Comparison of ENCODE assay signal across 8 mouse cellular contexts in genomic region chr5:113735023-113735344, GRCm38 (mm10). TPM values are rescaled to one million over a fixed set of nuclear protein-coding genes. Genes with fewer than 3 reads are reported as not detected.
A peak's percentile ranks its signal among the peaks of the same experiment; 100 is the strongest.
DNase-seq lines count a peak whose midpoint lies in the region; ATAC-seq and TF ChIP-seq lines count a peak whose summit lies in the region.

No protein-coding gene starts in this region.

- WGBS in lung, adult 2 months, result 13% methylated on average over 7 of the region's 7 CpGs
- 32% methylated on average over 7 of the region's 7 CpGs for WGBS in limb, embryonic 13.5 days
- 32% methylated on average over 7 of the region's 7 CpGs for WGBS in neural tube, embryonic 13.5 days

- H3K36me3 ChIP-seq in limb, embryonic 13.5 days, result peaks cover 28% of the 10 kb centered on the region
- H3K36me3 ChIP-seq in neural tube, embryonic 13.5 days, result peaks cover 23% of the 10 kb centered on the region

- DNase-seq in lung, adult 2 months, result no peak
- no peak for DNase-seq in lung, postnatal 36 days
- no peak for DNase-seq in right cerebral cortex, adult 2 months (ENCODE audit: low spot score in 2 of 2)
- no peak for DNase-seq in MN1 (ENCODE audit: low spot score)
- no peak for DNase-seq in layer of hippocampus, adult 18-20 months (ENCODE audit: low spot score in 2 of 2)

- H3K9ac ChIP-seq in limb, embryonic 13.5 days, result peak overlapping the region; percentile 56
- peak overlapping the region; percentile 70 for H3K9ac ChIP-seq in neural tube, embryonic 13.5 days

- ATAC-seq in limb, embryonic 13.5 days (ENCODE audit: low FRiP score, low read depth), result no peak
- peak; percentile 51 for ATAC-seq in neural tube, embryonic 13.5 days (ENCODE audit: low read depth)

- no peak for TF ChIP-seq CTCF in lung, adult 2 months (IDR thresholded peaks at IDR 0.05; ENCODE audit: insufficient read depth, low read length)
- no peak for TF ChIP-seq CTCF in embryonic fibroblast, embryonic 13.5 days (IDR thresholded peaks at IDR 0.05; ENCODE audit: borderline replicate concordance, insufficient read depth, low read length)

- H3K4me2 ChIP-seq in limb, embryonic 13.5 days (replicated peaks), result peak overlapping the region; percentile 66
- peak overlapping the region; percentile 80 for H3K4me2 ChIP-seq in neural tube, embryonic 13.5 days

- no peaks in the 10 kb centered on the region for H3K9me3 ChIP-seq in limb, embryonic 13.5 days
- H3K9me3 ChIP-seq in neural tube, embryonic 13.5 days, result no peaks in the 10 kb centered on the region

- no peak for TF ChIP-seq POLR2A in lung, adult 2 months (IDR thresholded peaks at IDR 0.05; ENCODE audit: borderline replicate concordance, extremely low read depth, low read depth, low read length)
- no peak for TF ChIP-seq POLR2A in embryonic fibroblast, embryonic 13.5 days (IDR thresholded peaks at IDR 0.05; ENCODE audit: low read depth, low read length)

- H3K4me3 ChIP-seq in lung, adult 2 months (replicated peaks; ENCODE audit: extremely low read depth, low read depth, low read length), result peak overlapping the region; percentile 73
- H3K4me3 ChIP-seq in embryonic fibroblast, embryonic 13.5 days (ENCODE audit: insufficient read depth, low read length), result peak overlapping the region; percentile 29
- peak overlapping the region; percentile 59 for H3K4me3 ChIP-seq in limb, embryonic 13.5 days
- H3K4me3 ChIP-seq in neural tube, embryonic 13.5 days, result peak overlapping the region; percentile 64

- peaks cover 6% of the 10 kb centered on the region for H3K4me1 ChIP-seq in lung, adult 2 months (ENCODE audit: control insufficient read depth, insufficient read depth, low read length)
- peaks cover 4% of the 10 kb centered on the region for H3K4me1 ChIP-seq in embryonic fibroblast, embryonic 13.5 days (ENCODE audit: control insufficient read depth, insufficient read depth, low read length)
- H3K4me1 ChIP-seq in limb, embryonic 13.5 days, result peaks cover 24% of the 10 kb centered on the region
- H3K4me1 ChIP-seq in neural tube, embryonic 13.5 days (replicated peaks), result peaks cover 33% of the 10 kb centered on the region

- no peaks in the 10 kb centered on the region for H3K27me3 ChIP-seq in limb, embryonic 13.5 days
- no peaks in the 10 kb centered on the region for H3K27me3 ChIP-seq in neural tube, embryonic 13.5 days

- peak overlapping the region; percentile 54 for H3K27ac ChIP-seq in embryonic fibroblast, embryonic 13.5 days (ENCODE audit: insufficient read depth, low read length)
- peak overlapping the region; percentile 89 for H3K27ac ChIP-seq in limb, embryonic 13.5 days
- peak overlapping the region; percentile 96 for H3K27ac ChIP-seq in neural tube, embryonic 13.5 days (replicated peaks)

RNA-seq across cellular contexts. Expression of gene Ficd, which starts 0.6 kb away (rescaled TPM):
- 10.6 and 10.7 TPM in 2 replicates for polyA plus RNA-seq in lung, adult 2 months (2012; rRNA removed)
- polyA plus RNA-seq in embryonic fibroblast, embryonic 13.5 days (2011; ENCODE audit: insufficient read length, low read depth, missing spikeins), result 6.0 and 7.1 TPM in 2 replicates
- 5.8 and 6.4 TPM in 2 replicates for polyA plus RNA-seq in limb, embryonic 13.5 days (2015; fragmentation: Nextera tagmentation; extraction: Ambion mirVana)
- polyA plus RNA-seq in neural tube, embryonic 13.5 days (2015; fragmentation: Nextera tagmentation; extraction: Ambion mirVana), result 7.9 and 8.2 TPM in 2 replicates
- 10 to 100 TPM; 13.4 to 14.1 TPM for total RNA-seq in layer of hippocampus, adult 18-20 months (2021)

RNA-seq across cellular contexts. Expression of gene 1700069L16Rik, which starts 10.4 kb away (rescaled TPM):
- polyA plus RNA-seq in lung, adult 2 months (2012; rRNA removed), result not detected in 2 replicates
- not detected in 2 replicates for polyA plus RNA-seq in embryonic fibroblast, embryonic 13.5 days (2011; ENCODE audit: insufficient read length, low read depth, missing spikeins)
- polyA plus RNA-seq in limb, embryonic 13.5 days (2015; fragmentation: Nextera tagmentation; extraction: Ambion mirVana), result not detected in 2 replicates
- polyA plus RNA-seq in neural tube, embryonic 13.5 days (2015; fragmentation: Nextera tagmentation; extraction: Ambion mirVana), result not detected in 2 replicates
- not detected for total RNA-seq in layer of hippocampus, adult 18-20 months (2021)

RNA-seq across cellular contexts. Expression of gene Sart3, which starts 37.3 kb away (rescaled TPM):
- 20.2 and 24.2 TPM in 2 replicates for polyA plus RNA-seq in lung, adult 2 months (2012; rRNA removed)
- 20.8 and 21.1 TPM in 2 replicates for polyA plus RNA-seq in embryonic fibroblast, embryonic 13.5 days (2011; ENCODE audit: insufficient read length, low read depth, missing spikeins)
- 59.8 and 60.2 TPM in 2 replicates for polyA plus RNA-seq in limb, embryonic 13.5 days (2015; fragmentation: Nextera tagmentation; extraction: Ambion mirVana)
- polyA plus RNA-seq in neural tube, embryonic 13.5 days (2015; fragmentation: Nextera tagmentation; extraction: Ambion mirVana), result 45.5 and 47.0 TPM in 2 replicates
- 10 to 100 TPM; 48.3 to 49.3 TPM for total RNA-seq in layer of hippocampus, adult 18-20 months (2021)

RNA-seq across cellular contexts. Expression of gene Iscu, which starts 37.6 kb away (rescaled TPM):
- 115 and 118 TPM in 2 replicates for polyA plus RNA-seq in lung, adult 2 months (2012; rRNA removed)
- 71.8 and 85.3 TPM in 2 replicates for polyA plus RNA-seq in embryonic fibroblast, embryonic 13.5 days (2011; ENCODE audit: insufficient read length, low read depth, missing spikeins)
- polyA plus RNA-seq in limb, embryonic 13.5 days (2015; fragmentation: Nextera tagmentation; extraction: Ambion mirVana), result 96.3 and 98.5 TPM in 2 replicates
- polyA plus RNA-seq in neural tube, embryonic 13.5 days (2015; fragmentation: Nextera tagmentation; extraction: Ambion mirVana), result 85.7 and 93.0 TPM in 2 replicates
- 100 to 1,000 TPM; 128 to 132 TPM for total RNA-seq in layer of hippocampus, adult 18-20 months (2021)
